Mouse (Mus musculus): ENCODE results near the gene Adamts16. TPM values are rescaled to one million over a fixed set of nuclear protein-coding genes. Genes with fewer than 3 reads are reported as not detected.

Gene Adamts16
- polyA plus RNA-seq, 1 experiment from 2014 or later, result 11.2 TPM

DNA sequence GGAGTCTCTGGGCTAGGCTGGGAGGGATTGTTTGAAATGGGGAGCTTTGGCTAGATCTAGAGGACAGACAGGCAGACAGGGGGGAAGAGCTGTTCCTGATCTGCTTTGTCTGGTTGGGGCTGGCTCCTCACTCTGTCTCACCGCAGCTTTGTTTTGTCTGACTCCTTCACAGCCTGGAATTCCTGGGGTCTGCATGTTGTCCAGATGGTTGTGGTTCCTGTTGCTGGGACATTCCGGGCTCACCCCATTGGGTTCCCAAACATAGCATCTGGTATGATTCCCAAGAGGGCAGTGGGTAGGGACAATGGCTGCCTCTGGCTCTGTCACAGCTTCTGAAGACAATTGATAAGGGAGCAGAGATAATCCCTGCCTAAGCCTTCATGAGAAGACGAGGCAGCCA lies 117.0 kb downstream of the Adamts16 start:
- no peak overlapping the region for H3K4me3 ChIP-seq (ENCODE audit: low read length)
- no peak for ATAC-seq (ENCODE audit: low FRiP score, low TSS enrichment)
- H3K4me2 ChIP-seq (replicated peaks; ENCODE audit: low read depth, low read length), result no peak overlapping the region
- no peak overlapping the region for H3K9ac ChIP-seq (ENCODE audit: low read depth, low read length)
- no peak overlapping the region for H3K27ac ChIP-seq (ENCODE audit: low read depth, low read length)
- no peaks in the 10 kb centered on the region for H3K9me3 ChIP-seq (ENCODE audit: control insufficient read depth, low read length)
- 64% methylated on average over 3 of the region's 3 CpGs for WGBS
- 0 out of 2 replicates have a peak, but pooled peaks cover 3% of the 10 kb centered on the region for H3K36me3 ChIP-seq (ENCODE audit: control insufficient read depth, insufficient read depth, low read length)
- H3K27me3 ChIP-seq (ENCODE audit: control insufficient read depth, insufficient read depth, low read length), result no peaks in the 10 kb centered on the region
- H3K4me1 ChIP-seq (ENCODE audit: control insufficient read depth, insufficient read depth, low read length), result no peaks in the 10 kb centered on the region

DNA sequence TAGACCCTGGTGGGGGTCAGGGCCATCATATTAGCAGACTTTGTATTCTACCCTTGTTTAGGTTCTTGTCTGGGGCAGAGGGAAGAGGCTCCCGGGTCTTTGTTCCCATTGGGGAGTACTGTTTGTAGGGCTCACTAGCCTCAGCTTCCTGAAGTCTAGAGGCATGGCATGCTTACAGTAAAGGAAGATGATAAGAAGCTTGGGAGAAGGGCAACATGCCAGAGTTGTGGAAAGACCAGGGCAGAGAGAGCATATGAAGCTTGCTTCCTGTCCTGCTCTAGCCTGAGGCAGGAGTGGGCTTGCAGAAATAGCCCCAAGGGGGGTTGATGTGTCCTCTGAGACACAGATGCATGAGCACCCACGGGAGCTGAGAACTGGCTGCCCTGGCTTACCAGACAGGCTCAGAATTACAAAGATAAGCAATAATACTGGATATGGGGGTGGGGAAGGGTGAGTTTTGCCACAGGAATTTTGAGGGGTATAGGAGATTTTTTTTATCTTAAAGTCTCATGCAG lies 117.4 kb downstream of the Adamts16 start:
- H3K4me1 ChIP-seq (ENCODE audit: control insufficient read depth, insufficient read depth, low read length), result no peaks in the 10 kb centered on the region
- H3K9ac ChIP-seq (ENCODE audit: low read depth, low read length), result no peak overlapping the region
- H3K9me3 ChIP-seq (ENCODE audit: control insufficient read depth, low read length), result no peaks in the 10 kb centered on the region
- H3K36me3 ChIP-seq (ENCODE audit: control insufficient read depth, insufficient read depth, low read length), result 0 out of 2 replicates have a peak, but pooled peaks cover 3% of the 10 kb centered on the region
- no peak overlapping the region for H3K27ac ChIP-seq (ENCODE audit: low read depth, low read length)
- no peaks in the 10 kb centered on the region for H3K27me3 ChIP-seq (ENCODE audit: control insufficient read depth, insufficient read depth, low read length)
- ATAC-seq (ENCODE audit: low FRiP score, low TSS enrichment), result no peak
- no peak overlapping the region for H3K4me3 ChIP-seq (ENCODE audit: low read length)
- WGBS, result 76% methylated on average over 2 of the region's 2 CpGs
- H3K4me2 ChIP-seq (replicated peaks; ENCODE audit: low read depth, low read length), result no peak overlapping the region

- Histone ChIP-seq H3K27ac (ENCODE audit: low read depth, low read length) (no peak overlapping the region), H3K9ac (ENCODE audit: low read depth, low read length) (no peak overlapping the region), H3K4me3 (ENCODE audit: low read length) (no peak overlapping the region), H3K9me3 (ENCODE audit: control insufficient read depth, low read length) (no peaks in the 10 kb centered on the region), H3K4me1 (ENCODE audit: control insufficient read depth, insufficient read depth, low read length) (no peaks in the 10 kb centered on the region), H3K4me2 (replicated peaks; ENCODE audit: low read depth, low read length) (no peak overlapping the region), H3K27me3 (ENCODE audit: control insufficient read depth, insufficient read depth, low read length) (no peaks in the 10 kb centered on the region), H3K36me3 (ENCODE audit: control insufficient read depth, insufficient read depth, low read length) (no peaks in the 10 kb centered on the region)
- 84% methylated on average over 1 of the region's 1 CpGs for WGBS
- ATAC-seq (ENCODE audit: low FRiP score, low TSS enrichment), result no peak
Observed at GRCm38 (mm10) chr13:70719994-70720393, 121.6 kb downstream of the Adamts16 start.

DNA sequence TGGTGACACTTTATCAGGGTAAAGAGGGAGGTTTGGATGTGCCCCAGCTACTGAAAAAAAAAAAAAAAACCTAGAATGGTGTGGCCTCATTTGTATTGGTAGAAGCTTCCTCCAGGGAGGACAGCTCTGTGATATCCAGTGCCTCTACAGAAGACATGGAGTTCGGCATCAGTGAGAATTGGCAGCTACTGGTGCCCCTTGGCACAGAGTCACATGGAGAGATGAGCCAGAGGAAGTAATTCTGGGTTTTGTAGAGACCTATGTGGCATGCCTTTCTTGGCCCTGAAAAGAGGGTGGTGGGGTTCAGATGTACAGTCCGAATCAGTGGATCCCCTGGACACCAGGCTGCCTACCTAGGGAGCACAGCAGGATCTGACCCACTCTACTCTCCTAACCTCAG lies 122.8 kb downstream of the Adamts16 start:
- H3K27me3 ChIP-seq (ENCODE audit: control insufficient read depth, insufficient read depth, low read length), result no peaks in the 10 kb centered on the region
- 85% methylated on average over 2 of the region's 2 CpGs for WGBS
- H3K4me1 ChIP-seq (ENCODE audit: control insufficient read depth, insufficient read depth, low read length), result no peaks in the 10 kb centered on the region
- H3K9me3 ChIP-seq (ENCODE audit: control insufficient read depth, low read length), result no peaks in the 10 kb centered on the region
- no peak overlapping the region for H3K4me3 ChIP-seq (ENCODE audit: low read length)
- no peaks in the 10 kb centered on the region for H3K36me3 ChIP-seq (ENCODE audit: control insufficient read depth, insufficient read depth, low read length)
- no peak overlapping the region for H3K27ac ChIP-seq (ENCODE audit: low read depth, low read length)
- no peak for ATAC-seq (ENCODE audit: low FRiP score, low TSS enrichment)
- no peak overlapping the region for H3K9ac ChIP-seq (ENCODE audit: low read depth, low read length)
- H3K4me2 ChIP-seq (replicated peaks; ENCODE audit: low read depth, low read length), result no peak overlapping the region

GRCm38 (mm10) chr13:70716022-70716421 lies 125.6 kb downstream of the Adamts16 start:
- no peak for ATAC-seq (ENCODE audit: low FRiP score, low TSS enrichment)
- WGBS, result 74% methylated on average over 5 of the region's 5 CpGs
- Histone ChIP-seq H3K4me3 (ENCODE audit: low read length) (no peak overlapping the region), H3K27ac (ENCODE audit: low read depth, low read length) (no peak overlapping the region), H3K9me3 (ENCODE audit: control insufficient read depth, low read length) (no peaks in the 10 kb centered on the region), H3K4me1 (ENCODE audit: control insufficient read depth, insufficient read depth, low read length) (no peaks in the 10 kb centered on the region), H3K36me3 (ENCODE audit: control insufficient read depth, insufficient read depth, low read length) (no peaks in the 10 kb centered on the region), H3K9ac (ENCODE audit: low read depth, low read length) (no peak overlapping the region), H3K27me3 (ENCODE audit: control insufficient read depth, insufficient read depth, low read length) (no peaks in the 10 kb centered on the region), H3K4me2 (replicated peaks; ENCODE audit: low read depth, low read length) (no peak overlapping the region)

GRCm38 (mm10) chr13:70714081-70714775 lies 127.4 kb downstream of the Adamts16 start:
- 85% methylated on average over 7 of the region's 7 CpGs for WGBS
- no peak overlapping the region for H3K4me3 ChIP-seq (ENCODE audit: low read length)
- H3K4me2 ChIP-seq (replicated peaks; ENCODE audit: low read depth, low read length), result no peak overlapping the region
- no peak overlapping the region for H3K9ac ChIP-seq (ENCODE audit: low read depth, low read length)
- no peaks in the 10 kb centered on the region for H3K36me3 ChIP-seq (ENCODE audit: control insufficient read depth, insufficient read depth, low read length)
- H3K4me1 ChIP-seq (ENCODE audit: control insufficient read depth, insufficient read depth, low read length), result no peaks in the 10 kb centered on the region
- no peaks in the 10 kb centered on the region for H3K27me3 ChIP-seq (ENCODE audit: control insufficient read depth, insufficient read depth, low read length)
- H3K9me3 ChIP-seq (ENCODE audit: control insufficient read depth, low read length), result no peaks in the 10 kb centered on the region
- no peak for ATAC-seq (ENCODE audit: low FRiP score, low TSS enrichment)
- H3K27ac ChIP-seq (ENCODE audit: low read depth, low read length), result no peak overlapping the region

GRCm38 (mm10) chr13:70713331-70713730 lies 128.3 kb downstream of the Adamts16 start:
- Histone ChIP-seq H3K4me2 (replicated peaks; ENCODE audit: low read depth, low read length) (no peak overlapping the region), H3K36me3 (ENCODE audit: control insufficient read depth, insufficient read depth, low read length) (no peaks in the 10 kb centered on the region), H3K27me3 (ENCODE audit: control insufficient read depth, insufficient read depth, low read length) (no peaks in the 10 kb centered on the region), H3K9ac (ENCODE audit: low read depth, low read length) (no peak overlapping the region), H3K27ac (ENCODE audit: low read depth, low read length) (no peak overlapping the region), H3K4me1 (ENCODE audit: control insufficient read depth, insufficient read depth, low read length) (no peaks in the 10 kb centered on the region), H3K9me3 (ENCODE audit: control insufficient read depth, low read length) (no peaks in the 10 kb centered on the region), H3K4me3 (ENCODE audit: low read length) (no peak overlapping the region)
- 75% methylated on average over 5 of the region's 5 CpGs for WGBS
- no peak for ATAC-seq (ENCODE audit: low FRiP score, low TSS enrichment)

DNA sequence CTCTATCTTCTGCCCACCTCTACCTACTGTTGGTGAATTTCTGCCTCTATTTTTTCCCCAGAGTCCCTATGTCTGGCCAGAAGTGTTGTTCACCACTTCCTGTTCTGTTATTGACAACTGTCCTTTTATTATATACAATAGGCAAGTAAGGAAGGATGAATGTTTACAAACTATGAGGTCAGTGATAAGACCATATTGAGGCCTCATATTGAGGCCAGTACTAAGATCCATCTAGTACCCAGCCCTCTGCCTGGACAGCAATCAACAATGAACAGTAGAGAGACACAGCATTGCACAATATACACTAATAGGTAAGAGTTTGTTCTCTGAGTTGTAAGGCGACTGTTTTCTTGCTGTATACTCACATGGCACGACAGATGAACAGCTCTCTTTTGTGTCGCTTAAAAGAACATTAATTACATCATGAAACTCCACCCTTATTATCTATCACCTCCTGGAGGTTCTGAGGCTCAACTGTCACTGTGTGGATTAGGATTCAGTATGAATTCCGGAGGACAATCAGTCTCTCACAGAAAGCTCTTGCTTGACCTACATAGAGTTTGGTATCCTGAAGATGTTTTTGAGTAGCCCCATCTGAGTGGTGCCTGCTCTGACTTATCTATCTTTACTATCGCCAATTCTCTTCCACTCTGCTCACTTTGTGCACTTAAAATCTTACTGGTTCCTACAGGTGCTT lies 134.3 kb downstream of the Adamts16 start:
- 86% methylated on average over 5 of the region's 5 CpGs for whole genome bisulfite sequencing
- Histone ChIP-seq H3K4me3 (ENCODE audit: low read length) (no peak overlapping the region), H3K9me3 (ENCODE audit: control insufficient read depth, low read length) (no peaks in the 10 kb centered on the region), H3K36me3 (ENCODE audit: control insufficient read depth, insufficient read depth, low read length) (no peaks in the 10 kb centered on the region), H3K4me1 (ENCODE audit: control insufficient read depth, insufficient read depth, low read length) (no peaks in the 10 kb centered on the region), H3K27ac (ENCODE audit: low read depth, low read length) (no peak overlapping the region), H3K27me3 (ENCODE audit: control insufficient read depth, insufficient read depth, low read length) (no peaks in the 10 kb centered on the region), H3K4me2 (replicated peaks; ENCODE audit: low read depth, low read length) (no peak overlapping the region), H3K9ac (ENCODE audit: low read depth, low read length) (no peak overlapping the region)
- no peak for ATAC-seq (ENCODE audit: low FRiP score, low TSS enrichment)

GRCm38 (mm10) chr13:70702904-70703303 lies 138.7 kb downstream of the Adamts16 start:
- no peak overlapping the region for H3K4me3 ChIP-seq (ENCODE audit: low read length)
- no peaks in the 10 kb centered on the region for H3K4me1 ChIP-seq (ENCODE audit: control insufficient read depth, insufficient read depth, low read length)
- H3K27ac ChIP-seq (ENCODE audit: low read depth, low read length), result no peak overlapping the region
- no peak overlapping the region for H3K9ac ChIP-seq (ENCODE audit: low read depth, low read length)
- 14% methylated on average over 4 of the region's 4 CpGs for WGBS
- no peak for ATAC-seq (ENCODE audit: low FRiP score, low TSS enrichment)
- H3K27me3 ChIP-seq (ENCODE audit: control insufficient read depth, insufficient read depth, low read length), result no peaks in the 10 kb centered on the region
- no peaks in the 10 kb centered on the region for H3K9me3 ChIP-seq (ENCODE audit: control insufficient read depth, low read length)
- H3K36me3 ChIP-seq (ENCODE audit: control insufficient read depth, insufficient read depth, low read length), result no peaks in the 10 kb centered on the region
- no peak overlapping the region for H3K4me2 ChIP-seq (replicated peaks; ENCODE audit: low read depth, low read length)
